11 mouse cellular contexts compared by ENCODE assay signal in genomic region chr8:122853340-122853771, GRCm38 (mm10). TPM values are rescaled to one million over a fixed set of nuclear protein-coding genes. Genes with fewer than 3 reads are reported as not detected.
DNase-seq lines count a peak whose midpoint lies in the region; ATAC-seq lines count a peak whose summit lies in the region.
"Had no signal": no experiment of that assay in that cellular context is flagged by ENCODE, and none has a peak within 500 bp of the region (broad histone marks: within the 10 kb centered on the region; RNA-seq: fewer than 3 reads in every experiment).

No protein-coding gene starts in this region.

- no peak overlapping the region for H3K4me3 ChIP-seq in kidney, embryonic 14.5 days (ENCODE audit: low read length)
- no peak overlapping the region for H3K4me3 ChIP-seq in forebrain, embryonic 11.5 days (ENCODE audit: low read depth, low read length)

- H3K36me3 ChIP-seq in kidney, embryonic 14.5 days (ENCODE audit: control insufficient read depth, insufficient read depth, low read length): no peaks in the 10 kb centered on the region
- no peaks in the 10 kb centered on the region for H3K36me3 ChIP-seq in forebrain, embryonic 11.5 days (ENCODE audit: control insufficient read depth, insufficient read depth, low read length)

- no peaks in the 10 kb centered on the region for H3K9me3 ChIP-seq in kidney, embryonic 14.5 days (ENCODE audit: control insufficient read depth, low read length)
- H3K9me3 ChIP-seq in forebrain, embryonic 11.5 days (ENCODE audit: control insufficient read depth, low read length): no peaks in the 10 kb centered on the region

- WGBS in kidney, embryonic 14.5 days: 29% methylated on average over 11 of the region's 11 CpGs
- WGBS in forebrain, embryonic 11.5 days: 23% methylated on average over 11 of the region's 11 CpGs

- no peak overlapping the region for H3K27ac ChIP-seq in kidney, embryonic 14.5 days (ENCODE audit: low read depth, low read length)
- no peak overlapping the region for H3K27ac ChIP-seq in forebrain, embryonic 11.5 days (ENCODE audit: low read depth, low read length)

- no peak overlapping the region for H3K4me2 ChIP-seq in kidney, embryonic 14.5 days (replicated peaks; ENCODE audit: low read depth, low read length)
- H3K4me2 ChIP-seq in forebrain, embryonic 11.5 days (ENCODE audit: low read depth, low read length, severe bottlenecking): 0 out of 2 replicates have a peak overlapping the region, but pooled peaks have one; percentile 8

- H3K9ac ChIP-seq in kidney, embryonic 14.5 days (ENCODE audit: low read depth, low read length): no peak overlapping the region
- H3K9ac ChIP-seq in forebrain, embryonic 11.5 days (ENCODE audit: low read length): no peak overlapping the region

- H3K27me3 ChIP-seq in kidney, embryonic 14.5 days (ENCODE audit: control insufficient read depth, insufficient read depth, low read length): no peaks in the 10 kb centered on the region
- H3K27me3 ChIP-seq in forebrain, embryonic 11.5 days (ENCODE audit: control insufficient read depth, insufficient read depth, low read length): no peaks in the 10 kb centered on the region

- peak; percentile 20; the same call in 1 of the 2 replicates for ATAC-seq in kidney, embryonic 14.5 days (ENCODE audit: low FRiP score, low TSS enrichment)
- peak; percentile 17; the same call in 1 of the 2 replicates for ATAC-seq in cerebellum, adult (ENCODE audit: insufficient number of reproducible peaks, low FRiP score, low TSS enrichment)
- peak; percentile 61 for ATAC-seq in forebrain, embryonic 11.5 days (replicated peaks; ENCODE audit: low FRiP score)
- no peak for ATAC-seq in frontal cortex, adult (ENCODE audit: low TSS enrichment)

- no peak for DNase-seq in kidney, postnatal 36 days
- peak; percentile 64 for DNase-seq in forebrain, embryonic 11.5 days (ENCODE audit: low spot score)
- peak; percentile 37 to 51 for DNase-seq in layer of hippocampus, postnatal 10 days (ENCODE audit: low spot score in 2 of 2)
- no peak for DNase-seq in left cerebral cortex, adult 18-20 months (ENCODE audit: low spot score in 2 of 2)
- DNase-seq in spleen, adult 12 weeks (ENCODE audit: low spot score): no peak

- H3K4me1 ChIP-seq in kidney, embryonic 14.5 days (ENCODE audit: control insufficient read depth, insufficient read depth, low read length): peaks cover 6% of the 10 kb centered on the region
- peaks cover 8% of the 10 kb centered on the region; the same call in 1 of the 2 replicates for H3K4me1 ChIP-seq in forebrain, embryonic 11.5 days (replicated peaks; ENCODE audit: control insufficient read depth, insufficient read depth, low read length)

RNA-seq across cellular contexts. Expression of gene Cdh15, which starts 5.6 kb away (rescaled TPM):
- polyA plus RNA-seq in kidney, embryonic 14.5 days (2014; fragmentation: Nextera tagmentation; extraction: Ambion mirVana): 1.1 and 1.2 TPM in 2 replicates
- polyA plus RNA-seq in forebrain, embryonic 11.5 days (2014; fragmentation: Nextera tagmentation; extraction: Ambion mirVana): 0.56 and 0.92 TPM in 2 replicates
- total RNA-seq in layer of hippocampus, postnatal 10 days (2021): 1 to 10 TPM; 1.5 TPM
- under 1 TPM; 0.63 to 0.79 TPM for total RNA-seq in left cerebral cortex, adult 18-20 months (2021)
- total RNA-seq: CH12.LX; common myeloid progenitor, adult 5-6 weeks had no signal
- polyA plus RNA-seq: spleen, adult 2 months had no signal

Comparison
In these comparisons a context has a peak if more than half of its experiments do, and no peak if none do; other contexts are left out.
1. DNase-seq: peak in forebrain, embryonic 11.5 days (single experiment) and layer of hippocampus, postnatal 10 days (2 of 2); none in kidney, postnatal 36 days (0 of 2), left cerebral cortex, adult 18-20 months (0 of 2) and spleen, adult 12 weeks (single experiment).